Mouse (Mus musculus): ENCODE measurements at regions not wholly inside any gene's neighbourhood (a gene's known extent, or its start where the extent isn't known, plus 50 kb on each side); places are given as distances from the start of the nearest gene placed in this dataset.

DNA sequence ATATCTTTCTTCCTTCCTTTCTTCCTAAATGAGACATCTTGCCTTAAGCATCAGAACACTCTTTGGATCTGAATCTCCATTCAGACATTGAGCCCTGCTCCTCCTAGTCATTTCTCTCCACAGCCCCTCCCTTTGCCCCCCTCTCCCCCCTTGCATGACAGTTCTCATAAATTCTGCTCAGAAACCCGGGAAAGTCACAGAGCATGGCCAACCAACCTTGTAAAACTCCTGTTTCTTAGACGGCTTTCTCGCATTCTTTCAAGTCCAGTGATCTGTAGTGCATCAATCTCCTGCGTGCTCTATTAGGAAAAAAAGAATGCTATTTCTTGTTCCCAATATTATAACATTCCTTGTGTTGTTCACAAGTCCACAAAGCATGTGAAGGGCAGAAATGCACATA lies 124.6 kb downstream of the Ugt8a start:
- no peak overlapping the region for H3K27ac ChIP-seq (ENCODE audit: low read depth, low read length)
- 16% methylated on average over 4 of the region's 4 CpGs for WGBS
- peak; percentile 79; the same call in 1 of the 2 replicates for ATAC-seq (ENCODE audit: low FRiP score, low TSS enrichment)
- no peaks in the 10 kb centered on the region for H3K4me1 ChIP-seq (ENCODE audit: control insufficient read depth, insufficient read depth, low read length)
- H3K9me3 ChIP-seq (ENCODE audit: control insufficient read depth, low read length): no peaks in the 10 kb centered on the region
- H3K9ac ChIP-seq (ENCODE audit: low read depth, low read length): no peak overlapping the region
- no peak overlapping the region for H3K4me3 ChIP-seq (ENCODE audit: low read length)
- no peaks in the 10 kb centered on the region for H3K36me3 ChIP-seq (ENCODE audit: control insufficient read depth, insufficient read depth, low read length)
- no peaks in the 10 kb centered on the region for H3K27me3 ChIP-seq (ENCODE audit: control insufficient read depth, insufficient read depth, low read length)
- H3K4me2 ChIP-seq (replicated peaks; ENCODE audit: low read depth, low read length): no peak overlapping the region

DNA sequence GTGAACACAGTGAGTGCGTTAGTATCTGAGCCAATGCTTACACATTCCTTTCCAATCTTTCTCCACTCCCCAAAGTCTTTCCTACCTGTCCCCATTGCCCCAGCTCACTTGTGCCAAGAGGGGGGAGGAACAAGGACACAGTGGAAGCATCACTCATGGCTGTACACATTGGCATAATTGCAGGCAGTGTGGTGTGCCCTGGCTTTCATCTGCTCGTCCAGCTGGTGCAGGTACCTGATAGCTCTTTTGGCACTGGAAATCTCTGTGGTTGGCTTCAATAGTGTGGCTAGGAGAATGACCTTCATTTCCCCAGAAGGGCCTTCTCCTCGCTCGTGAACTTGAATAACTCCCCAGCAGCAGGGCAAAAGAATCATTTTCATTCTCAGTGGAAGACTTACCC lies 125.6 kb downstream of the Ugt8a start:
- H3K27me3 ChIP-seq (ENCODE audit: control insufficient read depth, insufficient read depth, low read length): no peaks in the 10 kb centered on the region
- H3K36me3 ChIP-seq (ENCODE audit: control insufficient read depth, insufficient read depth, low read length): no peaks in the 10 kb centered on the region
- H3K4me2 ChIP-seq (replicated peaks; ENCODE audit: low read depth, low read length): no peak overlapping the region
- ATAC-seq (ENCODE audit: low FRiP score, low TSS enrichment): no peak
- 85% methylated on average over 4 of the region's 4 CpGs for WGBS
- no peaks in the 10 kb centered on the region for H3K9me3 ChIP-seq (ENCODE audit: control insufficient read depth, low read length)
- H3K4me1 ChIP-seq (ENCODE audit: control insufficient read depth, insufficient read depth, low read length): no peaks in the 10 kb centered on the region
- H3K9ac ChIP-seq (ENCODE audit: low read depth, low read length): no peak overlapping the region
- no peak overlapping the region for H3K27ac ChIP-seq (ENCODE audit: low read depth, low read length)
- no peak overlapping the region for H3K4me3 ChIP-seq (ENCODE audit: low read length)

DNA sequence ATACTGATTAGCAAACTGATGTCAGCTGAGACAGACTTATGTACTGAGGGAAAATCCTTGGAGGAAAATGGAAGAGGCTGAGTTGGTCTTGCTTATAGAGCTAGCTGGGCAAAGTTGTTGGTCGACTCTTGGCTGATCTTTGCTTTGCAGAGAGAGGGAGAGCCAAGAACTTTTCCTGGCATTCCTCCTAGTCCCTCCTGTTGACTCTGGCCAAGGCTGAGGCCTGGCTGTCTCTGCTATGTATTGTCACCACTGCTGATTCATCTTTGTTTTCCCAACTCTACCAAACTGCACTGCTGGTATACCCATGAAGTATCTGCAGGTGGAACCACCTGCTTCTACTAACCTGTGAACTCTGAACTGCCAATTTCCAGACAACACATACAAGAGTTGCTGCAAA lies 143.8 kb downstream of the Ugt8a start:
- H3K9ac ChIP-seq (ENCODE audit: low read depth, low read length): no peak overlapping the region
- 100% methylated on average over 1 of the region's 1 CpGs for WGBS

DNA sequence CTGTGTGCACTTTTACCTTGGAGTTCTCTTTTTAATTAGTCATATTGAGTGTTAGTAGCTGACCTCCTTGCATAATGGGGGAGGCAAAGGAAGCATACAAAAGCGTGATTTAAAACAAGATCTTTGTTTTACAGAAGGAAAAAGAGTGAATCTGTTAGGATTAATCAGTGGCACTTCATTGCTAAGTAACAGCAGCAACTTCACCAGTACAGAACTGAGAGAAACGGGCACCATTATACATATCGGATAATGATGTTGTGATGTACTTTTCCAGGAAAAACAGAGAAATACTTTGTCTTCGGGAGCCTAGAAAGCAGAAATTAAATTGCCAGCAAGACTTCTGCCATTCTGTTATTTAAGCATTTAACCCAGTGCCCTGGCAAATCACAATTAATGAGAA lies 157.1 kb downstream of the Ugt8a start:
- ATAC-seq (ENCODE audit: low FRiP score, low TSS enrichment): no peak
- Histone ChIP-seq H3K4me1 (ENCODE audit: control insufficient read depth, insufficient read depth, low read length) (no peaks in the 10 kb centered on the region), H3K27me3 (ENCODE audit: control insufficient read depth, insufficient read depth, low read length) (no peaks in the 10 kb centered on the region), H3K27ac (ENCODE audit: low read depth, low read length) (no peak overlapping the region), H3K36me3 (ENCODE audit: control insufficient read depth, insufficient read depth, low read length) (no peaks in the 10 kb centered on the region), H3K4me3 (ENCODE audit: low read length) (no peak overlapping the region), H3K9ac (ENCODE audit: low read depth, low read length) (no peak overlapping the region), H3K9me3 (ENCODE audit: control insufficient read depth, low read length) (no peaks in the 10 kb centered on the region), H3K4me2 (replicated peaks; ENCODE audit: low read depth, low read length) (no peak overlapping the region)
- 64% methylated on average over 4 of the region's 4 CpGs for WGBS

More for the DNA sequence above, 143.8 kb downstream of the Ugt8a start:
- H3K27me3 ChIP-seq (ENCODE audit: control insufficient read depth, insufficient read depth, low read length): no peaks in the 10 kb centered on the region
- H3K4me1 ChIP-seq (ENCODE audit: control insufficient read depth, insufficient read depth, low read length): no peaks in the 10 kb centered on the region
- H3K36me3 ChIP-seq (ENCODE audit: control insufficient read depth, insufficient read depth, low read length): no peaks in the 10 kb centered on the region
- no peak overlapping the region for H3K4me3 ChIP-seq (ENCODE audit: low read length)
- no peak for ATAC-seq (ENCODE audit: low FRiP score, low TSS enrichment)
- H3K27ac ChIP-seq (ENCODE audit: low read depth, low read length): no peak overlapping the region
- no peak overlapping the region for H3K4me2 ChIP-seq (replicated peaks; ENCODE audit: low read depth, low read length)
- H3K9me3 ChIP-seq (ENCODE audit: control insufficient read depth, low read length): no peaks in the 10 kb centered on the region

DNA sequence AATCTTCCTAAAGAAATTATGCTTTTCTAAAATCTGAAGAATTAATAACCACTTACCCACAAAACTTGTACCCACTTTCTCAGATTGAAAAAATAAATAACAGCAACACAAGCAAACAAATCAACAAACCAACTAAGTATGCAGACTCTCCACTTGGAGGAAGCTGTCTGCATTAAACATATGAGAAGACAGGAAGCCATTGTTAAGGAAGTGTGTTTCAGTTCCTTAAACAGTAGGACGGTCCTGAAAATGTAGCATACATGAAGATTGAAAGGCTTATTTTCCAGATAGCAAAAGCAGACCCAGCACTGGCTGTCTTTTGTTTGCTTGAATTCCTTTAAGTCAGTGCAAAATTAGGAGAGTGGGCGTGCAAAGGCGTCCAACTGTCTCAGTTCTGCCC lies 158.2 kb downstream of the Ugt8a start:
- Histone ChIP-seq H3K4me2 (replicated peaks; ENCODE audit: low read depth, low read length) (no peak overlapping the region), H3K27me3 (ENCODE audit: control insufficient read depth, insufficient read depth, low read length) (no peaks in the 10 kb centered on the region), H3K27ac (ENCODE audit: low read depth, low read length) (no peak overlapping the region), H3K36me3 (ENCODE audit: control insufficient read depth, insufficient read depth, low read length) (no peaks in the 10 kb centered on the region), H3K4me1 (ENCODE audit: control insufficient read depth, insufficient read depth, low read length) (no peaks in the 10 kb centered on the region), H3K4me3 (ENCODE audit: low read length) (no peak overlapping the region), H3K9ac (ENCODE audit: low read depth, low read length) (no peak overlapping the region), H3K9me3 (ENCODE audit: control insufficient read depth, low read length) (no peaks in the 10 kb centered on the region)
- 82% methylated on average over 3 of the region's 3 CpGs for WGBS
- ATAC-seq (ENCODE audit: low FRiP score, low TSS enrichment): no peak

Measured in kidney, embryonic 14.5 days (tissue).